Mouse (Mus musculus) liver, embryonic 14 days (tissue): Measurements from ENCODE around the gene Fbxw24. TPM values are rescaled to one million over a fixed set of nuclear protein-coding genes. Genes with fewer than 3 reads are reported as not detected.

Experiments
- polyA plus RNA-seq: library from polyadenylated mRNA; depleted of rRNA; stranded (reverse); fragments of >200 nt; gene quantifications from 2 replicates; pipeline ENCODE4 v1.2.3, GENCODE M21; 2012; rRNA removed

Gene Fbxw24
- 0.02 TPM in 1 of 2 replicates, not detected in the other for polyA plus RNA-seq

DNA sequence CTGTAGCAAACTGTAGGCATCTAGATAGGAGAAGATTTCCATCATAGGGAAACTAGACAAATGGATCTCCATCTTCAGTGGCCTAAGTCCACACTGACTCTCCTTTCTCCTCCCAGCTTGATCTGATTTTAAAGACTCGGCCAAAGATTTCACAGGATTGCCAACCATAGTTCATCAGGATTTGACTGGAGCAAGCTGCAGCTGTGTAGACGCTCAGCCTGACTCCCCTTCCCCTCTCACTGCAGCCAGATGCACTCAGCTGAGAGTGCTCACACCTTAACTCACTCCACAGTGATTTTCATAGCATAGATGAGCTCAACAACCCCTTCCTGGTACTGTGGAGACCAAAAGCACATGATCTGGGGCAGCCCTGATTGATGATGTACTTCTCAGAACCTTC lies at the start of gene Fbxw24:
TSS of gene Fbxw24 (minus strand) at position 101 of the 400 bp plus-strand sequence.

DNA sequence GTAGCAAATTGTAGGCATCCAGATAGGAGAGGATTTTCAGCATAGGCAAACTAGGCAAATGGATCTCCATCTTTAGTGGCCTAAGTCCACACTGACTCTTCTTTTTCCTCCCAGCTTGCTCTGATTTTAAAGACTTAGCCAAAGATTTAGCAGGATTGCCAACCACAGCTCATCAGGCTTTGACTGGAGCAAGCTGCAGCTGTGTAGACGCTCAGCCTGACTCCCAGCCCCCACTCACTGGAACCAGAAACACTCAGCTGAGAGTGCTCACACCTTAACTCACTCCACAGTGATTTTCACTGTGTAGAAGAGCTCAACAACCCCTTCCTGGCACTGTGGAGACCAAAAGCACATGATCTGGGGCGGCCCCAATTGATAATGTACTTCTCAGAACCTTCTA lies 38.7 kb upstream of the Fbxw24 start, which contains the start of gene Fbxw25:
TSS of gene Fbxw25 (minus strand) at position 101 of the 400 bp plus-strand sequence.

DNA sequence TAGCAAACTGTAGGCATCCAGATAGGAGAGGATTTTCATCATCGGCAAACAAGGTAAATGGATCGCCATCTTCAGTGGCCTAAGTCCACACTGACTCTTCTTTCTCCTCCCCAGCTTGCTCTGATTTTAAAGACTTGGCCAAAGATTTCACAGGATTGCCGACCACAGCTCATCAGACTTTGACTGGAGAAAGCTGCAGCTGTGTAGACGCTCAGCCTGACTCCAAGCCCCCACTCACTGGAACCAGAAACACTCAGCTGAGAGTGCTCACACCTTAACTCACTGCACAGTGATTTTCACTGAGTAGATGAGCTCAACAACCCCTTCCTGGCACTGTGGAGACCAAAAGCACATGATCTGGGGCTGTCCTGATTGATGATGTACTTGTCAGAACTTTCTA lies 57.7 kb downstream of the Fbxw24 start, which contains the start of gene Fbxw15:
TSS of gene Fbxw15 (minus strand) at position 101 of the 400 bp plus-strand sequence.

Other genes starting within 250 kb of the Fbxw24 start
- gene Fbxw22, start 221.8 kb downstream of the Fbxw24 start, polyA plus RNA-seq, result not detected in 2 replicates
- not detected in 2 replicates for gene Fbxw16, start 176.9 kb downstream of the Fbxw24 start, polyA plus RNA-seq
- gene Fbxw19, start 130.2 kb downstream of the Fbxw24 start, polyA plus RNA-seq, result not detected in 2 replicates
- gene Fbxw15, start 57.8 kb downstream of the Fbxw24 start, polyA plus RNA-seq, result 0.02 TPM in 1 of 2 replicates, not detected in the other
- gene Fbxw25, start 38.6 kb upstream of the Fbxw24 start, polyA plus RNA-seq, result not detected in 2 replicates
- gene Fbxw18, start 76.6 kb upstream of the Fbxw24 start, polyA plus RNA-seq, result 0.02 TPM in 1 of 2 replicates, not detected in the other
- gene Fbxw26, start 120.0 kb upstream of the Fbxw24 start, polyA plus RNA-seq, result not detected in 2 replicates
- gene Fbxw27, start 164.6 kb upstream of the Fbxw24 start, polyA plus RNA-seq, result not detected in 2 replicates
- gene Spink8, start 186.2 kb upstream of the Fbxw24 start, polyA plus RNA-seq, result not detected in 2 replicates
- gene Nme6, start 206.7 kb upstream of the Fbxw24 start, polyA plus RNA-seq, result 30.4 and 33.0 TPM in 2 replicates
- gene Camp, start 223.6 kb upstream of the Fbxw24 start, polyA plus RNA-seq, result 35.8 and 62.7 TPM in 2 replicates
- gene Cdc25a, start 249.5 kb upstream of the Fbxw24 start, polyA plus RNA-seq, result 11.2 and 12.5 TPM in 2 replicates